Mouse (Mus musculus) stomach, embryonic 16.5 days (tissue): Measurements from ENCODE around the gene Nfatc2ip. TPM values are rescaled to one million over a fixed set of nuclear protein-coding genes. Genes with fewer than 3 reads are reported as not detected.
"Not testable (repeated sequence)": the region's sequence is repeated elsewhere in the genome, so short reads cannot be mapped to it uniquely, and the experiment has no call there.

Experiments
- ATAC-seq: fragments of 200-750 bp; cut with Nextera tagmentation; 2 replicates; pipeline ENCODE4 v1.8.0; 2017; ENCODE audit warnings: moderate number of reproducible peaks, moderate TSS enrichment; ENCODE audit not compliant: insufficient read depth, low FRiP score
- H3K27ac ChIP-seq: fragments of 300-500 bp; sonication (generic); 2 replicates; pipeline ENCODE4 v1.5.1; 2014; ENCODE audit warnings: low read length
- H3K27me3 ChIP-seq: fragments of 300-500 bp; sonication (generic); 2 replicates; pipeline ENCODE4 v1.6.1; 2014; ENCODE audit warnings: low read length, control low read depth, mixed read lengths; ENCODE audit not compliant: control insufficient read depth, insufficient read depth
- H3K36me3 ChIP-seq: fragments of 300-500 bp; sonication (generic); 2 replicates; pipeline ENCODE4 v1.6.1; 2014; ENCODE audit warnings: low read length; ENCODE audit not compliant: control insufficient read depth, insufficient read depth
- H3K4me1 ChIP-seq: fragments of 300-500 bp; sonication (generic); 2 replicates; pipeline ENCODE4 v1.6.1; 2014; ENCODE audit warnings: low read length, control low read depth, mixed read lengths; ENCODE audit not compliant: control insufficient read depth, insufficient read depth
- H3K4me2 ChIP-seq: fragments of 300-500 bp; sonication (generic); 2 replicates; pipeline ENCODE4 v1.6.1; 2014; ENCODE audit warnings: low read depth, low read length, mixed read lengths
- H3K4me3 ChIP-seq: fragments of 300-500 bp; sonication (generic); replicated peaks from 2 replicates; pipeline ENCODE4 v1.5.1; 2014; ENCODE audit warnings: mild to moderate bottlenecking, low read length
- H3K9ac ChIP-seq: fragments of 300-500 bp; sonication (generic); 2 replicates; pipeline ENCODE4 v1.6.1; 2014; ENCODE audit warnings: low read length
- H3K9me3 ChIP-seq: fragments of 300-500 bp; sonication (generic); replicated peaks from 2 replicates; pipeline ENCODE4 v1.6.1; 2016; ENCODE audit warnings: low read length, control low read depth; ENCODE audit not compliant: control insufficient read depth
- WGBS: fragments of 180-500 bp; shearing (Covaris S2); extraction: QIAGEN DNeasy Blood & Tissue Kit; methylation state at CpG from one replicate; pipeline ENCODE4 v1.1.7; 2014; 5-methylcytosine and 5-hydroxymethylcytosine counted together
- polyA plus RNA-seq: library from polyadenylated mRNA; unstranded; fragments of >200 nt; fragmentation: Nextera tagmentation; extraction: Ambion mirVana; gene quantifications from 2 replicates; pipeline ENCODE4 v1.2.1, GENCODE M21; 2015

The Nfatc2ip gene
- polyA plus RNA-seq, 1 experiment from 2014 or later, result 1.4 TPM

DNA sequence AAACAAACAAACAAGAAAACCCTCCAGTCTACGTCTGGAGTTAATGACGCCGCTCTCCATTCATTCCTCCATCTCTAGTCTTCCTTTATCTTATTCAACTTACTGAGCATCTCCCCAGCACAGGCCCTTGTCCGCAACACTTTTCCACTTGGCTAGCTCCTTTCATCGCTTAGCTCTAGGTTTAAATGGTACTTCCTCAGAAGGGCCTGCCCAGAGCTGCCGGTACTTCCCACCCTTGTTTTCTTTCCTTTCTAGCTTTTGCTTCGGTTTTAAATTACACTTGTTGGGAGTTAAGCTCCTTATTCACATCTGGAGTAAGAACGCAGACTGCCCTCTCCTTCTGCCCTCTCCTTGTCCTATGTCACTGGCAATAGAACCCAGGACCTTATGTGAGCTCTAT lies 20.5 kb upstream of the Nfatc2ip start:
- Histone ChIP-seq H3K4me3 (no peak overlapping the region), H3K9me3 (no peaks in the 10 kb centered on the region), H3K27ac (no peak overlapping the region), H3K4me2 (no peak overlapping the region), H3K36me3 (no peaks in the 10 kb centered on the region), H3K4me1 (no peaks in the 10 kb centered on the region), H3K9ac (no peak overlapping the region), H3K27me3 (no peaks in the 10 kb centered on the region)
- WGBS, result 59% methylated on average over 8 of the region's 8 CpGs
- ATAC-seq, result no peak

DNA sequence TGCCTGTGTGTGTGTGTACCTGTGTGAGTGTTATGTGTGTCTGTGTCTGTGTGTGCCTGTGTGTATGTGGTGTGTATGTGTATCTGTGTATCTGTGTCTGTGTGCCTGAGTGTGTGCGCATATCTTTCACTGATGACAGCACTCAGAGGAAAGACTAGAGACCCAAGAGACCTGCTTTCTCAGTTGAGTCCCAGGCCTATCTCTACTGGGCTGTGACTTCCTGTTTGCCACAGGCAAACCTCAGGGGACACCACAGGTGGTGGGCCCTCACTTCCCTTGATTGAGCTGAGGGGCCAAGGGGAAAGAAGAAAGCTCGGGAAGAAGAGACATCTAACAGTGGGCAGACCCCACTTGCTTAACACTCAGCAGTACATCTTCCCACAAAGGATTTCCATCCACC lies 20.1 kb upstream of the Nfatc2ip start:
- Histone ChIP-seq H3K36me3 (no peaks in the 10 kb centered on the region), H3K9me3 (no peaks in the 10 kb centered on the region), H3K4me1 (no peaks in the 10 kb centered on the region), H3K27me3 (no peaks in the 10 kb centered on the region), H3K9ac (no peak overlapping the region), H3K4me2 (no peak overlapping the region), H3K4me3 (no peak overlapping the region), H3K27ac (no peak overlapping the region)
- no peak for ATAC-seq
- 58% methylated on average over 2 of the region's 2 CpGs for WGBS

- WGBS, result 83% methylated on average over 6 of the region's 6 CpGs
Observed at GRCm38 (mm10) chr7:126414725-126415124, 18.2 kb upstream of the Nfatc2ip start, which contains the start of gene Cd19. Gene Cd19, minus strand, starts transcription at chr7:126414889.

DNA sequence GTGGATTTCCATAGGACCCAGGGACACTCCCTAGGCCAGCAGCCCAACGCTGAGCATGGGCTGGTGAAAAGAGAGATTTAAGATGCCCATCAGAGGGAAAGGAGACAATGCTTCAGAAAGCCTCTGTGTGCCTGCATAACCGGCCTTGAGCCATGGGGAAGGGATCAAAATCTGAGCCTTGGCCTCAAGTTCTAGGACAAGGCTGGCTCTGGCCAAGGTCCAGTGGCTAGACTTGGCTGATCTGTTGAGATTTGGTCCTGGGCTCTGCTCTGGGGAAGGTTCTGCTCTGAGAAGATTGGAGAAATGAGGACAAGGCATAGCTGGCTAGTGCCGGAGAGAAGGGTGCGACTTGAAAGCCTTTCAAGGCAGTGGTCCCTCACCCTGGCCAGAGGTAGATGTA lies 14.5 kb upstream of the Nfatc2ip start:
- H3K9ac ChIP-seq, result no peak overlapping the region
- no peak overlapping the region for H3K27ac ChIP-seq
- H3K9me3 ChIP-seq, result no peaks in the 10 kb centered on the region
- no peak overlapping the region for H3K4me3 ChIP-seq
- WGBS, result 86% methylated on average over 4 of the region's 4 CpGs
- no peaks in the 10 kb centered on the region for H3K27me3 ChIP-seq
- H3K4me2 ChIP-seq, result no peak overlapping the region
- H3K4me1 ChIP-seq, result no peaks in the 10 kb centered on the region
- no peaks in the 10 kb centered on the region for H3K36me3 ChIP-seq
- no peak for ATAC-seq

More at GRCm38 (mm10) chr7:126414725-126415124, 18.2 kb upstream of the Nfatc2ip start, which contains the start of gene Cd19:
- no peak for ATAC-seq
- Histone ChIP-seq H3K4me1 (no peaks in the 10 kb centered on the region), H3K4me3 (no peak within 1 kb of the TSS), H3K36me3 (no peaks in the 10 kb centered on the region), H3K27me3 (no peaks in the 10 kb centered on the region), H3K4me2 (no peak within 1 kb of the TSS), H3K9ac (no peak within 1 kb of the TSS), H3K27ac (no peak within 1 kb of the TSS), H3K9me3 (no peaks in the 10 kb centered on the region)

DNA sequence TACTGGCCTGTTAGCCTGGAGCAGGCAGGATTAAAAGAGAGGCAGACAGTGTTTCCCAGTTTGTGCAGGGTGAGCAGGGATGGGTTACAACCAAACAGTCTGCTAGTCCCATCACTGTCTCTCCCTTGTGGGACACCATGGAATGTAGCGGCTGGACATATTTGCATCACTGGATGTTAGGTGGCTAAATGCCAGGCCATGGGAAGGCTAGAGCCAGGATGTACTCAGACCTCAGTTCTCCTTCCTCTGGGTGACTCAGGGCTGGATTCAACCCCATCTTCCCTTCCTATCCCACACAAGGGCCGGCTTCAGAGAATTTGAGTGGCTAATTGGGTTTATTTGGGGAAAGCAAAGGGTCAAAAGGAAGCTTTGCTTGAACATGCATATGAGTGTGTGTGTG lies 12.1 kb upstream of the Nfatc2ip start:
- Histone ChIP-seq H3K9me3 (no peaks in the 10 kb centered on the region), H3K36me3 (no peaks in the 10 kb centered on the region)

DNA sequence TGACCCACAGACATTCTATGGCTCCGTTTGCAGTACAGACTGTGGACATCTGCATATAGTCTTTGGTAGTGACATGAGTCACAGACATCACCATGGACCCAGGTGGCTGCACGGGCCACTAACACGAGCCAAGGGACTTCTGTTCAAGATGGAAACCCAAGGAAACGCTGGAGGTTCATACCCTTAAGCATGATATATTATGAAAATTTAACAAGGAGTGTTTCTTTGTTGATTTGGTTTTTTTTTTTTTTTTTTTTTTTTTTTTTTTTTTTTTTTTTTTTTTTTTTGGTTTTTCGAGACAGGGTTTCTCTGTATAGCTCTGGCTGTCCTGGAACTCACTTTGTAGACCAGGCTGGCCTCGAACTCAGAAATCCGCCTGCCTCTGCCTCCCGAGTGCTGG lies 6.0 kb upstream of the Nfatc2ip start:
- WGBS, result 76% methylated on average over 7 of the region's 8 CpGs
- H3K4me1 ChIP-seq, ATAC-seq, H3K36me3 ChIP-seq, H3K4me3 ChIP-seq, H3K27me3 ChIP-seq, H3K9ac ChIP-seq, H3K9me3 ChIP-seq, H3K27ac ChIP-seq, H3K4me2 ChIP-seq: not testable (repeated sequence)

More for the DNA sequence above, 12.1 kb upstream of the Nfatc2ip start:
- H3K4me2 ChIP-seq, result no peak overlapping the region
- no peak overlapping the region for H3K4me3 ChIP-seq
- no peaks in the 10 kb centered on the region for H3K4me1 ChIP-seq
- H3K27me3 ChIP-seq, result no peaks in the 10 kb centered on the region
- H3K27ac ChIP-seq, result no peak overlapping the region
- no peak for ATAC-seq
- WGBS, result 71% methylated on average over 2 of the region's 2 CpGs
- no peak overlapping the region for H3K9ac ChIP-seq

- 9% methylated on average over 5 of the region's 5 CpGs for WGBS
Observed at GRCm38 (mm10) chr7:126399548-126399947, 3.0 kb upstream of the Nfatc2ip start.

GRCm38 (mm10) chr7:126397822-126398221 lies 1.3 kb upstream of the Nfatc2ip start:
- no peak overlapping the region for H3K27ac ChIP-seq
- H3K9ac ChIP-seq, result no peak overlapping the region
- no peak for ATAC-seq
- peaks cover 6% of the 10 kb centered on the region; the same call in 1 of the 2 replicates for H3K4me1 ChIP-seq
- H3K27me3 ChIP-seq, result no peaks in the 10 kb centered on the region
- no peak overlapping the region for H3K4me3 ChIP-seq
- no peaks in the 10 kb centered on the region for H3K36me3 ChIP-seq
- no peaks in the 10 kb centered on the region for H3K9me3 ChIP-seq
- H3K4me2 ChIP-seq, result no peak overlapping the region
- 83% methylated on average over 4 of the region's 4 CpGs for WGBS

More at GRCm38 (mm10) chr7:126399548-126399947, 3.0 kb upstream of the Nfatc2ip start:
- Histone ChIP-seq H3K36me3 (no peaks in the 10 kb centered on the region), H3K4me1 (peaks cover 6% of the 10 kb centered on the region; the same call in 1 of the 2 replicates), H3K27me3 (no peaks in the 10 kb centered on the region), H3K4me2 (no peak overlapping the region), H3K4me3 (no peak overlapping the region), H3K9ac (no peak overlapping the region), H3K27ac (no peak overlapping the region), H3K9me3 (no peaks in the 10 kb centered on the region)
- no peak for ATAC-seq

GRCm38 (mm10) chr7:126397221-126397620 lies 684 bp upstream of the Nfatc2ip start:
- no peak overlapping the region for H3K27ac ChIP-seq
- H3K4me2 ChIP-seq, result peak overlapping the region; percentile 33
- no peaks in the 10 kb centered on the region for H3K36me3 ChIP-seq
- H3K9ac ChIP-seq, result no peak overlapping the region
- no peak for ATAC-seq
- H3K4me1 ChIP-seq, result peaks cover 6% of the 10 kb centered on the region; the same call in 1 of the 2 replicates
- WGBS, result 51% methylated on average over 6 of the region's 6 CpGs
- H3K27me3 ChIP-seq, result no peaks in the 10 kb centered on the region
- no peak overlapping the region for H3K4me3 ChIP-seq
- H3K9me3 ChIP-seq, result no peaks in the 10 kb centered on the region
